Mouse (Mus musculus) adrenal gland, postnatal 14 days (tissue): ENCODE results near the gene Psmd3. TPM values are rescaled to one million over a fixed set of nuclear protein-coding genes. Genes with fewer than 3 reads are reported as not detected.
A peak's percentile ranks its signal among the peaks of the same experiment; 100 is the strongest.
"Not testable (repeated sequence)": the region's sequence is repeated elsewhere in the genome, so short reads cannot be mapped to it uniquely, and the experiment has no call there.

Source experiments
- DNase-seq: peaks from one replicate; pipeline ENCODE4 v3.0.0; 2021; ENCODE audit warnings: mixed read lengths
- long read RNA-seq, 2 experiments: library from polyadenylated mRNA; stranded (forward); transcript quantifications; one replicate each; pipeline ENCODE4 v2.0.0; 2021
- total RNA-seq: library from RNA; stranded (reverse); gene quantifications from 2 replicates; pipeline ENCODE4 v1.2.3, GENCODE M21; 2021

Gene Psmd3
- total RNA-seq = 114 TPM in 2 replicates
- long read RNA-seq, experiment 1, transcript Psmd3-201 (12 exons, 2,148 nt) = major isoform, 147 of 172 reads
- long read RNA-seq, experiment 1, partial matches to known transcripts = 13 of 172 reads
- long read RNA-seq, experiment 1, other reads (novel, unspliced or antisense) = 12 of 172 reads
- long read RNA-seq, experiment 2, transcript Psmd3-201 (12 exons, 2,148 nt) = major isoform, 115 of 144 reads
- long read RNA-seq, experiment 2, partial matches to known transcripts = 18 of 144 reads
- long read RNA-seq, experiment 2, other reads (novel, unspliced or antisense) = 11 of 144 reads

GRCm38 (mm10) chr11:98681786-98682745 lies at the start of gene Psmd3:
Gene Psmd3, plus strand, starts transcription at chr11:98682554.
- peak; percentile 98 for DNase-seq

GRCm38 (mm10) chr11:98635312-98635970 lies 46.9 kb upstream of the Psmd3 start:
- peak; percentile 58 for DNase-seq

GRCm38 (mm10) chr11:98637501-98637900 lies 44.9 kb upstream of the Psmd3 start:
- DNase-seq = no peak

- no peak for DNase-seq
Observed at GRCm38 (mm10) chr11:98640091-98640490, 42.3 kb upstream of the Psmd3 start.

- DNase-seq = no peak
Observed at GRCm38 (mm10) chr11:98644757-98645156, 37.6 kb upstream of the Psmd3 start.

- no peak for DNase-seq
Observed at GRCm38 (mm10) chr11:98645946-98646345, 36.4 kb upstream of the Psmd3 start.

- no peak for DNase-seq
Observed at GRCm38 (mm10) chr11:98646459-98646858, 35.9 kb upstream of the Psmd3 start, which contains the start of gene Gsdma2. Gene Gsdma2, plus strand, starts transcription at chr11:98646759.

GRCm38 (mm10) chr11:98655076-98655475 lies 27.3 kb upstream of the Psmd3 start:
- peak; percentile 80 for DNase-seq

GRCm38 (mm10) chr11:98660517-98660916 lies 21.8 kb upstream of the Psmd3 start:
- DNase-seq = peak; percentile 55

- DNase-seq = no peak
Observed at GRCm38 (mm10) chr11:98664091-98664490, 18.3 kb upstream of the Psmd3 start, which contains the start of gene Gsdma. Gene Gsdma, plus strand, starts transcription at chr11:98664351.

GRCm38 (mm10) chr11:98668984-98669383 lies 13.4 kb upstream of the Psmd3 start:
- DNase-seq = no peak

- DNase-seq = no peak
Observed at GRCm38 (mm10) chr11:98671284-98671815, 11.0 kb upstream of the Psmd3 start.

- DNase-seq = peak; percentile 41
Observed at GRCm38 (mm10) chr11:98671857-98672256, 10.5 kb upstream of the Psmd3 start.

- DNase-seq = no peak
Observed at GRCm38 (mm10) chr11:98672482-98672881, 9.9 kb upstream of the Psmd3 start.

GRCm38 (mm10) chr11:98673136-98673535 lies 9.2 kb upstream of the Psmd3 start:
- DNase-seq = peak; percentile 79

- no peak for DNase-seq
Observed at GRCm38 (mm10) chr11:98675829-98676363, 6.5 kb upstream of the Psmd3 start.

- no peak for DNase-seq
Observed at GRCm38 (mm10) chr11:98680023-98680422, 2.3 kb upstream of the Psmd3 start.

GRCm38 (mm10) chr11:98680595-98680994 lies 1.8 kb upstream of the Psmd3 start:
- DNase-seq = not testable (repeated sequence)

- DNase-seq = no peak
Observed at GRCm38 (mm10) chr11:98681186-98681585, 1.2 kb upstream of the Psmd3 start.

- peak; percentile 35 for DNase-seq
Observed at GRCm38 (mm10) chr11:98682811-98683210, 457 bp downstream of the Psmd3 start.

GRCm38 (mm10) chr11:98685642-98686041 lies 3.3 kb downstream of the Psmd3 start:
- no peak for DNase-seq

GRCm38 (mm10) chr11:98686976-98687375 lies 4.6 kb downstream of the Psmd3 start:
- DNase-seq = no peak
